Mouse (Mus musculus) ovary, postnatal 10 days (tissue): Measurements from ENCODE around the gene Nkain2.
"Not testable (repeated sequence)": the region's sequence is repeated elsewhere in the genome, so short reads cannot be mapped to it uniquely, and the experiment has no call there.

Source experiments
- DNase-seq: peaks from one replicate; pipeline ENCODE4 v3.0.0; 2022; ENCODE audit warnings: low spot score

Gene Nkain2

DNA sequence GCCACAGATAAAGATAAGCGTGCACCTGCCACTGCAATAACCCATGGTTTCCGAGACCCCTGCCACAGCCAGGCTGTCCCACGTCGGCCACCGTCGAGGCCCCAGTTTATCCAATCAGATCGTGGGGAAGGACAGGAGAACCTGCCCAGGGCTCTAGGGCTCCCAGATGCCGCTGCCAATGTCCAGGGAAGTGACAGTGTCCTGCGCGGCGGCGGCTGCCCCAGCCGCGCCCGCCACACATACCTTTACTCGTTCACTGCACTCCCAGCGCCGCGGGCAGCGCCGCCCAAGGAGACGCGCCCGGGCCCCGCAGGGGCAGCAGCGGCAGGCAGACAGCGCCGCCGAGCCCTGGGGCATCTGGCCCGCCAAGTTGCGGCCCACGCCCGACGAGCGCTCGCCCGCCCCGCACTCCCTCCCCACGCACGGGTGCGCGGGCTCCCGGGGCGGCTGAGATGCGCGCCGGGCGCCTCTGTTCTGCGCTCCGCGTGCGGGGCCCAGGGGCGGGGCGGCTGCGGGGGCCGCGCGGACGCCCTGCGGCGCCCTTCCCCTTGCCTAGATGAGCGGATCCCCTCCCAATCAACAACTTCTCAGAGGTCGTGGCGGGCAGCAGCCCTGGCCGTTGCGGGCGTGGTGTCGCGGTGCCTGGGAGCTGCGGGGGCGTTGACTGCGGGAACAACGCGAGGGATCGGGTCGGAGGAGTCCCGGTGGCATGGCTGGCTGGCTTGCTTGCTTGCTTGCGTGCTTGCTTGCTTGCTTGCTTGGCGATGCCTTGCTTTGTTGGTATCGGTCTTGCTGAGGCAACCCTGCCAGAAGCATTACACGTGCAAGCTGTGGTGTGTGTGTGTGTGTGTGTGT, at the start of gene Nkain2:
TSS of gene Nkain2 (minus strand) at position 811 of the 855 bp plus-strand sequence.
- DNase-seq = peak; percentile 9

DNA sequence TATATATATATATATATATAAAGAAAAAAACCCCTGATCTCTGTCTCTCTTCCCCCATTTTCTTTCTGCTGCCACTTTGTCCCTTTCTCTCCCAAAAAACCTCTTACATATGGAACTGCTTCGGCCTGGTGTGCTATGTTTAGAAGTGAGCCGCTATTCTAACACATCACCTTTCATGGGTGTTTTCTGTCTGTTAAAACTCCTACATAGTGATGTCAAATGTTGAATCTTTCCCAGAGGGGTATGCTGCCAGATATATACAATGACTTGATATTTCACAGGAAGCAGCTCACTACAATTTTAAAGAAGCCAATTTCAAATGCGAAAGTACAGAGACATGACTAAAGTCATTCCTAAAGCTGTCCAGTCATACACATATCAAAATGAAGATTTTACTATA, 49.6 kb upstream of the Nkain2 start:
- DNase-seq = no peak

DNA sequence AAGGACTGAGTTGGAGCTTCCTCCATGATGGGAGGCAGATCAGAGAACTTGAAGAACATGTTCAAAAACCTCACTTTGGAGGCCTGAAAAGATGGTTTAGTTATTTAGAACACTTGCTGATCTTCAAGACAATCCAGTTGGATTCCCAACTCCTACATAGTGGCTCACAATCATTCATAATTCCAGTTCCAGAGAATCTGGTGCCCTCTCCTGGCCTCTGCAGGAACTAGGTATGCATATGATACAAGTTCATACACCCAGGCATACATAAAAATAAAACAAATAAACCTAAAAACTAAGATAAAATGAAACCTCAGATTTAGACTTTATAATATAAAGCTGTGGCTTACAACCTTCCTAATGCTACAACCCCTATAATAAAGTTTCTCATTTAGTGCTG, 4.8 kb upstream of the Nkain2 start:
- DNase-seq = no peak

DNA sequence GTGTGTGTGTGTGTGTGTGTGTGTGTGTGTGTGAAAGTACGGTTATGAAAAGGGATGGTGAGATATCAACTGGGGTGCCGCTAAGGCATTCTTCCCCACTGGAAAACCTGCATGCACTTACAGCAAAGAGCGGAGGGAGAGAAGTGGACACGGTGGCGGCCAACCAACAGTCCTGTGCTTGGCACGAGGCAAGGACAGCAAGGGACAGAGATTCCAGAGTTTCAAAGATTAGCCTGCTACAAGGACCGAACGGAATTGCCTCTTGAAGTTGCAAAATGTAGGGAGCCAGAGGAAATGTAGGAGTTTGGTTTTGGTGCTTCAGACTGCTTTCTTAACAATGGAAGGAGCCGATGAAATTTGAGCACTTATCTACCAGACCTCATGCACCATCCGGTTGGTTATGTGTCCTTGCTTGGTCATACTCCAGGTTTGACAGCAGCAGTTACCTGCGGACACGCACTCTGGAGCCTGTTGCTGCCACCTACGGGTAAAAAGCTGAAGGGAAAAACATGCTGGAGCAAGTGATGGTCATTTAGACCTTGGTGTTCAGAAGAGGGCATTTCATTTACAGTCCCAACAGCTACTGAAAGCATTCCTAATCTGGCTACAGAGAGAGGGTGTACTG, 357 bp upstream of the Nkain2 start:
- DNase-seq = peak; percentile 9

DNA sequence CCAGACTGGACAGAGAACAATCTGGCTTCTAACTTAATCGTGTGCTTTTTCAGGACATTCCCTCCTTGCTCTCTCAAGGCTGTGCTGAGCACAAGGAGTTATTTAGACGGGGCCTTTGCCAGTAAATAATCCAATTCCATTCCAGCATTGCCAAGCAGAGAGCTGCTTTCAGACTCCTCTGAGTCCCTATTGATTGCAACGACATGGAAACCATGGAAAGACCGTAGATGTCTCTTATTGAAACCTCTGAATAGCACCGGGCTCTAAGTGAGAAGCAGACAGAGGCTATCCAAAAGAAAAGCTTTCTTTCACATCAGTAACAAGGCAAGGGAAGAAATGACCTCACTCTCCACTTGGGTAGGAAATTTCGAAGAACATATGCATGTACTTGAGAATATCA, 8.3 kb downstream of the Nkain2 start:
- no peak for DNase-seq

DNA sequence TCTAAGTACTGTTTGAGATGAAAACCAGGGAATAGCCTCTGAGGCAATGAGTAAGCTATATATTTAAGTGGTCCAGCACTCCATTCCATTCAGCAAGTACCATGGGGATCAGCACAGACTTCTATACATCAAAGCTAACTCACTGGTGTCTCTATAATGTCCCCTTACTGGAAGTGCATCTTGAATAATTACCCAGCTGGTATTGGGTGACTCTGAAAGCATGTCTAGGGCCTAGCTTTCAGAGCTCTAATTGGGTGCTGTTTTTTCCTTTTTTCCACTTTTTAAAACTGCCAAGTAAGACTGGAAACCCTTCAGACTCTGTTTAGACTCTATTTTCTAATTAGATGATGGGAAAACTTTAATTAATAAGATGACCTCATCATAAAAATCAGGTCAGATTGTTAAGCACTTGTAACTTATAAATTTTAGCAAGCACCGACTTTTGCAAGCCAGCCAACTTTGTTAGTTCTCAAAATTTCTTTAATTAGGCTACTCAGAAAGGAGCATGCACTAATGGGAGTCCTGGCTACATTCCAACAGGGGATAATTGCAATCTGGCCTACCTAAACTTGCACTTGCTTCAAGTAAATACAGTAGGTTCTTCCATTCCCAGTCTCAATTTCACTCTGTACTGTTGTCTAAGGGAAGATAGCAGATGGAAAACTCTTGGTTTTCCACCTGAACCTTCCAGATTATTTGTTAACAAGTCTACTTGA, 19.4 kb downstream of the Nkain2 start:
- no peak for DNase-seq

DNA sequence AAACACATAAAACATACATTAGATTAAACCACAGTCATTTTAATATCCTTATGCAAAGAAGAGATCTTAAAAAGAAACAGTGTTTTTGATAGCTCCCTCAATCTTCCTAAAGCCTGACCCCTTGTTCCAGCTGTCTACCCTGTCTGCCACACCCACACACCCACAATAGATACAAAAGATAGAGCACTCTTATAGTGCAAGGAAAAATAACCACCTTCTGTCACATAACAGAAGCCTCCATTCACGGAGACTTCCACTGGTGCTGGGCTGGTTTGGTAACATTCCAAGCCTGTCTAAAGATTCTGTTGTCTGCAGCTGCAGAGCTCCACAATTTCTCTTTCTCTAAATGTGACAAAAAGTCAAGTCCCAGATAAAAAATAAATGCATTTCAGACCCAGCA, 20.7 kb downstream of the Nkain2 start:
- no peak for DNase-seq

DNA sequence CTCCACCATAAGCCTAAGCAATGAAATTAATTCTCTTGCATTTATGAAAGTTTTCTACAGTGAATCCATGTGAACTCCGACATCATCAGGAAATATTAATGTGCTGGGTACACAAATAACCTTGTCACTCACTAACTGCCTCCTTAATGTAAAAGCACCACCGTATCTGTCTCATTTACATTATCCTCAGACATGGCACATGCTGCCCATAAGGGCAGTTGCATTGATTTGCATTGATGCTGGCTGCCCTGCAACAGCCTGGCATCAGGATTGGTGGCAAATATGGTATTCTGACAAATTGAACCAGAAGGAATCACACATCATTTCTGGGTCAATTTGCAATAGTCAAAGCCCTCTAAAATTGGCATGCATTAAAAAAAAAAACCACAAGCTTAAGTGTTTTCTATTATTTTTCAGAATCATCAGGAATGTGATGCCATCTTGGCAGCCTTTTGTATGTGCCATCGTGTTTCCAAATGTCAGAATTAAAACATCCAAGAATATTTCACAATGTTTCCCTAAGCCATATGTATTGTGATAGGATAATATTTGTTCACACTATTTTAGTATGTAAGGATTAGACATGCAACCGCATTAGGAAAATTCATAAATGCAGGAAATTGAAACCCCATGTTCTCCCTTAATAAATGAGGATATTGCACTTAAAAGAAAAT, 74.9 kb downstream of the Nkain2 start:
- no peak for DNase-seq

DNA sequence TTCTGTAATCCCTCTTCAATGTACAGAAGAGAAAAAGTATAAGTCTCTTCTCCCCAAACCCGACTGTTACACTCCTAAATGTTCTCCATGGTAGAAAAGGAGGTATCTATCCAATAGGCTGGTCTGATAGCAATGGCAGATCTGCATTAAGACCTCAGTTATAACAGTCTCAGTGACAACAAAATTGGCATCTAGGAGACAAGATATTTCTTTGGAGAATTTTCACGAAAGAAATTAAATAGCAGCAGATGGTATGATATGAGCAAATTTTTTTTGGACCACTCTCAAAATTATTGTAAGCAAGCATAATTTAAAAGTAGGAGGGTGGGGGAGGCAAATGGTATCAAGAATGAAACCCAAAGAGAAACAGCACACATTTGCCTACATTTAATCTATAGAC, 94.0 kb downstream of the Nkain2 start:
- DNase-seq = no peak

DNA sequence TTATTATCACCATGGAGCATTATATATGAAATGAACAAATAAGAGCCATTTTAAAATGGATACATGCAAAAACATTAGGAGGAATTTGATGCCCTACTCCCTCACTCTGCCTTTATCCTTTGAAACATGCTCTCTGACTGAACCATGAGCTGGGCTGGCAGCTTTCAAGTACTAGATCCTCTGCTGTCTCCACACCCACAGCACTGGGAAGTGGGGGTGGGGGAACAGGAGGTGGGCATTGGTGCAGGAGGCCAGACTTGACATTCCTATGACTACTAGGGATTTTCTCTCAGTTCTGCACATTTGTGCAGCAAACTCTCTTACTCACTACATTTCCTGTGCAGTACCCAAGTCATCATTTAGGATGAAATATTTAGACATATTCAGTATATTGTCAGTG, 99.7 kb downstream of the Nkain2 start:
- no peak for DNase-seq

DNA sequence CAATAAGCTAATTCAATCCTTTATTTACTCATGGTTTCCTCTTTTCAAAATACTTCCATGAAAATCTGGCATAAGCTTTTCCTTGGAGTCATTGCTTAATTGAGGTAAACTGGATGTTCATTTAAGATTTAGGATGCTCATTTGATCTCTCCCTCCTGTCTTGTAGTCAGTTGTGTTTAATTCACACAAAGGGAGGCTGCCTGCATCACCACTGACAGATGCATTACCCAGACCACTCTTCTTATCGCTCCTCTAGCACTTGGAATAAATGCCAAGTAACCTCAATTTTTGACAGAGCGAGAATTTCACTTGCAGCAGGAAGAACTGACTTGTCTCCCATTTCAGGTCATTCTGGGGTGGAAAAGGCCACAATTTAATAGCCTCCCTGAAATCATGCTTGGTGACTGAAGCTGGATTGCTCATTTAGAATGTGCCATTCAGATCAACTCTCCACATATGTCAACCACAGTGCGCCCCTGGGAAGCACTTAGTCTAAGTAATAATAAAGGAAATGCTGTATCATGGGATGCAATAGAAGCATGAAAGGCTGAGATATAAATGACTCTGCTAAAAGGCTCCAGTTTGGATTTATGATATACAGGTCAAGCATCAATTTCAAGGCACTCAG, 107.4 kb downstream of the Nkain2 start:
- no peak for DNase-seq

DNA sequence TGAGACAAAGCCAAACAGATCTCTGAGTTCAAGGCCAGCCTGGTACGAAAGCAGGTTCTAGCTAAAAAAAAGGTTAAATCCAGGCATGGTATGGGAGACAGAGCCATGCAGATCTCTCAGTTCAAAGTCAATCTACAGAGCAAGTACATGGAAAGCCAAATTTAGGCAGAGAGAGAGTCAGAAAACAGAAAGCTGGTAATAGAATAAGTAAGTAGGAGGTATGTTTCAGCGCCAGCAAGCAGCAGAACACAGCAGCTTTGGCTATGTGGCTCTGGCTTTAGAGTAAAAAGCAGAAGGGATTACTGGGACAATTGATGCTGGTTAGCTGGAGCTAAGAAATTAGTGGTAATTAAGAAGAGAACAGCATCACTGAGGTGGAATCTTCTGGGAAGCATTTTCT, 151.3 kb downstream of the Nkain2 start:
- DNase-seq = no peak

DNA sequence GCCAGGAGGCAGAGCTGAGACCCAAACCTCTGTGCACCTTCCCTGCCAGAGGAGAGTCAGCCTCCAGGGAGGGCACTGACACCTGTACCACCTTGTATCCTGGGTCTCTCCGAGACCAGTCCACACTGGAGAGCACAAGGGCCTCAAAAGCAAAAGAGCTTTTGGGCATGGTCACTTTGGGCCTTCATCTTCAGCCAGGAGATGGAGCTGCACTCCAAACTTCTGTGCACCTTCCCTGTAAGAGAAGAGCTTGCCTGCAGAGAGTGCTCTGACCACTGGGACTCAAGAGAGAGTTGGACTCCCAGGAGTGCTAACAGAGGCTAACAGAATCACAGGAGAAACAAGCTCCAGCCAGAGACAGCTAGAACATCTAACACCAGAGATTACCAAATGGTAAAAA, 183.7 kb downstream of the Nkain2 start:
- not testable (repeated sequence) for DNase-seq

DNA sequence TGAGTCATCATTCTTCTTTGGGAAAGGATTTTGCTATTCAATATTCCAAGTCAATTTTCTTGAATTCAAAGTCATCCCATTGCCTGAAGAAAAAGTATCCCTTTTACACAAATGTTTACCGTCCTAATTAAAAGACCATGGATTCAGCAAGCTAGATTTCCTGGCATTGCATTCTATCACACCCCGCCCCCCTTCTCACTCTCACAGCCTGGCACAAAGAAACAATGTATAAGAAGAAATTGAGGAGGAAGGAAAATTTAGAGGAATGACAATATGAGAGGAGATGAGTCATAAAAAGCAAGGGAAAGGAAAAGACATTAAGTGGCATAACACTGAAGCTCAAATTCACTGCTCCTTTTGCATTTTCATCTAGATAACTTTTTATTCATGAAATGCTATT, 193.6 kb downstream of the Nkain2 start:
- no peak for DNase-seq

DNA sequence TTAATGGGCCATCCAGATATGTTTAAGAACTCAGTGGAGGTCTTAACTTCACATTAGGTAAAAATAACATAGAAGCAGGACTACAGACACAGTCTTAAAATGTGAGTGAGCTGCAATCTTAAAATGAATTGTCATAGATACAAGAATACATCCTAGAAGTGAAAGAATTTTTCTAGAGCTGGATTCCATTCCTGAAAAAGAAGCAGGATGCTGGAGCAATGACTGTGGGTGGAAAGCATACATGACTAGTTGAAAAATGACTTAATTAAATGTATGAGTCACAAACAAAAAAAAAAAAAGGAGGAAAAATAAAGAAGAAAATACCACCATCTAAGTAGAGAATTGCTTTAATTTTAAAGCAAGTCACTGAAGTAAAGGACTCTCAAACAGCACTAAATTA, 205.7 kb downstream of the Nkain2 start:
- DNase-seq = no peak

DNA sequence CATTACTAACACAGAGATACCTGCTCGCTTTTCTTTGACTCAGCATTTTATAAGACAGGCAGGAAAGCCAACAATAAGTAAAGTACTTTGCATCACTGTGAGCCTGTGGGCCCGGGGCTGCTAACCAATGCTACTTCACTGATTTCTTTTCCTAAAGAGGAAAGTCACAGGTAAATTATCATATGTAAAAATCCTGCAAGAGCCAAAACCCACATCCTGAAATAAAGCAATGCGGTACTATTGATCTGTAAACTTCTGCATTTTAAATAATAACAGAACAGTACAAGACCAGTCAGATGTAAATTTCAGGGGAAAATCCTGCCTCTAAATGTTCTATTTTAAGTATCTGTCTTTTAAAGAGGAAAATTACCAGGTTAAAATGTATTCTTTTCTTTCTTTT, 250.0 kb downstream of the Nkain2 start:
- DNase-seq = no peak

DNA sequence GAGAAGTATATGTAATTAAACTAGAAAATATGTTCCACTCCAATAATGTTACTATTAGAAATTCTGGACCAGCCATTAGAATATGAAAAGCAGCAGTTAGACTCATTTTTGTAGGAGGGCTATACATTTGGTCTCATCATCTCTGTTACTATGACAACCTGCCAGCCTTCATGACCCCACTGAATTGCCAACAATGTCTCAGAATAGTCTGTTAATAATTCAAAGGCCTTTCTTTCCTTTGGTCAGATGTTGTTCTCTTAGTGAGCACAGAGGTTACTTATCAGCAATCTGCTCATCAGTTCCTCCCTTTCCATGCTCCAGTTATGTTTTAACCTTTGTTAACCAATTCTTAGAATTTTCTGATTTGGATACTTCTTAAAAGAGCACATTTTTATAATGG, 251.1 kb downstream of the Nkain2 start:
- no peak for DNase-seq

DNA sequence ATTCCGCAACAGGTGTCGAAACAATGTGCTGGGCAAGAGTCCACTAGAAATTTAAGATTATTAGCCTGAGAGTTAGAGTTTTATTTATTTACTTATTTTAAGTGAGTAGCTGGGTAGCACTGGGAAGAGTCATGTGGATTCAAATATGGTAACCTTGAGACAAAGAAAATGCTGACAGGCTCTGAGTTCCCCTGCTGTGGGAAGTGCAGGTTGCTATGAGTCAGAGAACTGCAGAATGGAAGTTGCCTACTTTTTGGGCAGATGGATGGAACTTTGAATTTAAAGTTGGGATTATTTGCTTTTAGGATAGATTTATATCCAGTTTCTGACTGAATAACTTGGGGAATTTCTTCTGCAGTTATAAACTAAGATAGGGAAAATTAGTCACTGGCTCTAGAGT, 259.2 kb downstream of the Nkain2 start:
- DNase-seq = no peak

DNA sequence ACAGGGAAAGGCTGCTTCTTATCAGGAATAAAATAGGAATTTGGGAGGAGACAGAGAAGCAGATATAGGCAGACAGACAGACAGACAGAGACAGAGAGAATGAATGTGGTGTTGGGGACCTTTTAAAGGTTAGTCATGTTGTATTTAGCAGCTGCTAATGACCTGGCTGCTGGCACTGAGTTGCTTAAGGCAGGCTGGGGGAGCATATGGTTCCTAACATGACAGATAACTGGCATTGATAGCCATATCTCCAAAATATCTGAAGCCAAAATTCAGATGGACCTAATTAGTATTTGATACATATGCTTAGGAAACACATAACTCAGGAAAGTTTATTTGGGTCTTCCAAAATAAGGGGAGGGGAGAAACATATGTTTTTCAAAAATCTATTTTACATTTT, 285.8 kb downstream of the Nkain2 start:
- no peak for DNase-seq

DNA sequence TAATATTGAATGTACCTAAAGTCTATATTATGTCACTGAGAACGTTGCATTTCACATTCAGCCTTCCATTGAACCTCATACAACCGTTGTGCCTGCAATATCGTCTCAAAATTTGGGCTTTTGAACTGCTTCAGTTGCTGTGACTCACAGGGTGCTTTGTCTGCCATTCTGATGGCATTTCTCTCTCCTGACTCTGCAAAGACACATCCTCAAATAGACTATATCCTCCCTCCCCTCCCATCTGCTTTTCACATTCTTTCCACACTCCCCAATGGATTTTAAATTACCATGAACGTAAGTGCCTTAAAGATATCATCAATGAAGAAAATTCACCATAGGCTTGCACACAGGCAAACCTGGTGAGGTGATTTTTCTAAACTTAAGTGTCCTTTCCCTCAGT, 287.5 kb downstream of the Nkain2 start:
- no peak for DNase-seq

DNA sequence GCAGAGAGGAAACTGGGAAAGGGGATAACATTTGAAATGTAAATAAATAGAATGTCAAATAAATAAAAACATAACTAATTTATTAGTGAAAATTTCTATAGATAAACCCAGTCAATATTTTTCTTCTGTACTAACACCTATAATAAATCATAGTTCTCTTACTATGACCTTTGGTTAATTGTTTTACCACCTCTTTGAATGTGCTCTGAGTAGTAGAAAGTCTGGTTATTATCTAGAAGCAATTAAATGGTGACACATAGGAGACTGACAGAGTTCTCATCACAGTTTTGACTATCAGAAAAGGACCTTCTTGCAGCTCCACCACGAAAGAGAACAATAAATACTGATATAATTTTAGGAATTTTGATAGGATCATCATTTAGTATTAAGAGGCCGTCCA, 295.3 kb downstream of the Nkain2 start:
- no peak for DNase-seq

DNA sequence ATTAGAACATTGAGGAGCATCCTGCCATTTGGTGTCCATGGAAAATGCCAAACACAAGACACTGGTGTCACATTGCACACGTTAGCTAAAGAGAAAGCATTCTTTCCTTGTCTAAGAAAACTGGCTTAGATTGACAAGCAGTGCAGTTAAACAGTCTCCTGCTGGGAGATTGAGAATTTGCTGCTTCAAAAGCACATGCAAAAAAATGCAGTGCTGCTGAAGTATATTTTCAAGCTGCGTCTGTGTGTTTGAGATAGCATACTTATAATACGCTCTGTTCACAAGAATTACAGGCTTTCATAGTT, 313.0 kb downstream of the Nkain2 start:
- no peak for DNase-seq
